In the genomic region with DNA sequence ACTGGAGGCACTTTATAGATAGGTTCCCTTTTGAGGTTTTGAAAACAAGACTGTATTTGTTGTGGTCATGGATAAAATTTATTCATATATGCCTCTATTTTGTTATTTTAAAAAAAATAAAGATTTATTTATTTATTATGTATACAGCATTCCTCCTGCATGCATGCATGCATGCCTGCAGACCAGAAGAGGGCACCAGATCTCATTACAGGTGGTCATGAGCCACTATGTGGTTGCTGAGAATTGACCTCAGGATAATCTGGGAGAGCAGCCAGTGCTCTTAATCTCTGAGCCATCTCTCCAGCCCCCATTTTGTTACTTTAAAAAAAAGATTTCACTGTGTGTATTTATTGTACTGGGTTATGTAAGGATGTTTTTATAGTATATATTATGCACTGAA, we compare ENCODE assay signal across 12 mouse cellular contexts. TPM values are rescaled to one million over a fixed set of nuclear protein-coding genes. Genes with fewer than 3 reads are reported as not detected.
DNase-seq lines count a peak whose midpoint lies in the region; ATAC-seq and TF ChIP-seq lines count a peak whose summit lies in the region.
"Had no signal": no experiment of that assay in that cellular context is flagged by ENCODE, and none has a peak within 500 bp of the region (broad histone marks: within the 10 kb centered on the region; RNA-seq: fewer than 3 reads in every experiment).

No protein-coding gene starts in this region.

- H3K9me3 ChIP-seq in heart, embryonic 11.5 days (replicated peaks; ENCODE audit: control insufficient read depth, low read length) = no peaks in the 10 kb centered on the region
- no peaks in the 10 kb centered on the region for H3K9me3 ChIP-seq in liver, postnatal 0 days (ENCODE audit: low read length)
- 0 out of 2 replicates have a peak, but pooled peaks cover 8% of the 10 kb centered on the region for H3K9me3 ChIP-seq in ES-Bruce4 (replicated peaks; ENCODE audit: control insufficient read depth, insufficient read depth, low read length, poor library complexity, severe bottlenecking)
- H3K9me3 ChIP-seq: hindbrain, embryonic 15.5 days; midbrain, embryonic 12.5 days had no signal

- no peak overlapping the region for H3K4me3 ChIP-seq in heart, adult 2 months
- H3K4me3 ChIP-seq in heart, embryonic 11.5 days (ENCODE audit: low read depth, low read length) = no peak overlapping the region
- no peak overlapping the region for H3K4me3 ChIP-seq in liver, postnatal 0 days (ENCODE audit: low read depth, low read length)
- H3K4me3 ChIP-seq in ES-Bruce4 (ENCODE audit: low read depth, low read length) = no peak overlapping the region
- H3K4me3 ChIP-seq: hindbrain, embryonic 15.5 days; limb, embryonic 12.5 days; midbrain, embryonic 12.5 days had no signal

- H3K79me2 ChIP-seq in heart, adult 2 months (replicated peaks; ENCODE audit: control insufficient read depth, insufficient read depth, low read length) = no peaks in the 10 kb centered on the region

- H3K4me1 ChIP-seq in heart, adult 2 months (ENCODE audit: control insufficient read depth, insufficient read depth, low read length) = no peaks in the 10 kb centered on the region
- no peaks in the 10 kb centered on the region for H3K4me1 ChIP-seq in heart, embryonic 11.5 days (ENCODE audit: control insufficient read depth, insufficient read depth, low read length)
- no peaks in the 10 kb centered on the region for H3K4me1 ChIP-seq in liver, postnatal 0 days (ENCODE audit: insufficient read depth)
- no peaks in the 10 kb centered on the region for H3K4me1 ChIP-seq in ES-Bruce4 (ENCODE audit: control insufficient read depth, insufficient read depth, low read length)
- H3K4me1 ChIP-seq: hindbrain, embryonic 15.5 days; limb, embryonic 12.5 days; midbrain, embryonic 12.5 days had no signal

- H3K27ac ChIP-seq in heart, adult 2 months = no peak overlapping the region
- H3K27ac ChIP-seq in heart, embryonic 11.5 days (ENCODE audit: low read depth, low read length) = no peak overlapping the region
- no peak overlapping the region for H3K27ac ChIP-seq in liver, postnatal 0 days (ENCODE audit: low read depth)
- H3K27ac ChIP-seq in ES-Bruce4 (ENCODE audit: insufficient read depth, low read length) = no peak overlapping the region
- H3K27ac ChIP-seq: hindbrain, embryonic 15.5 days; limb, embryonic 12.5 days; midbrain, embryonic 12.5 days had no signal

- peak; percentile 81 for TF ChIP-seq CTCF in heart, adult 2 months (IDR thresholded peaks at IDR 0.05)
- peak; percentile 58 for TF ChIP-seq CTCF in liver, postnatal 0 days (IDR thresholded peaks at IDR 0.05; ENCODE audit: low read depth)
- TF ChIP-seq CTCF in ES-Bruce4 (IDR thresholded peaks at IDR 0.05; ENCODE audit: low read depth, low read length) = peak; percentile 41
- TF ChIP-seq CTCF in brain, embryonic 14.5 days (IDR thresholded peaks at IDR 0.05; ENCODE audit: borderline replicate concordance, extremely low read depth, insufficient read depth, insufficient read length) = peak; percentile 51; the same call in 1 of the 2 replicates

- no peak for DNase-seq in heart, adult 2 months
- DNase-seq in liver, postnatal 0 days = no peak
- DNase-seq in liver = no peak
- peak; percentile 34 for DNase-seq in brain, embryonic 14.5 days (ENCODE audit: low read depth)
- DNase-seq in adrenal gland, adult 8-10 months = no peak
- DNase-seq: gastrocnemius, postnatal 25 days had no signal

- intact Hi-C loops in heart, adult 2 months (cut with DNase I) = loop anchor here (5.0 kb wide), 1 partner anchor 41 kb away; no protein-coding TSS in a partner anchor

- TF ChIP-seq POLR2A in heart, adult 2 months (IDR thresholded peaks at IDR 0.05; ENCODE audit: insufficient read depth, low read depth, low read length) = no peak
- TF ChIP-seq POLR2A in ES-Bruce4 (IDR thresholded peaks at IDR 0.05; ENCODE audit: insufficient read depth, low read length) = no peak
- no peak for TF ChIP-seq POLR2A in brain, embryonic 14.5 days (IDR thresholded peaks at IDR 0.05; ENCODE audit: borderline replicate concordance, extremely low read depth, insufficient read depth, insufficient read length, poor library complexity, severe bottlenecking)

- H3K9ac ChIP-seq in heart, adult 2 months (ENCODE audit: low read depth, low read length) = no peak overlapping the region
- H3K9ac ChIP-seq in heart, embryonic 11.5 days (ENCODE audit: low read depth, low read length) = no peak overlapping the region
- H3K9ac ChIP-seq in liver, postnatal 0 days (replicated peaks) = no peak overlapping the region
- H3K9ac ChIP-seq in ES-Bruce4 (ENCODE audit: low read depth, poor library complexity, severe bottlenecking) = no peak overlapping the region
- H3K9ac ChIP-seq: hindbrain, embryonic 15.5 days; limb, embryonic 12.5 days; midbrain, embryonic 12.5 days had no signal

- TF ChIP-seq EP300 in heart, adult 2 months (IDR thresholded peaks at IDR 0.05; ENCODE audit: insufficient read depth, low read depth, low read length) = 0 out of 2 replicates have a peak, but pooled peaks have one; percentile 13
- no peak for TF ChIP-seq EP300 in liver, postnatal 0 days (IDR thresholded peaks at IDR 0.05; ENCODE audit: low read depth)
- no peak for TF ChIP-seq EP300 in ES-Bruce4 (IDR thresholded peaks at IDR 0.05; ENCODE audit: insufficient read depth, low read depth, low read length)

- no peaks in the 10 kb centered on the region for H3K36me3 ChIP-seq in heart, adult 2 months (ENCODE audit: control insufficient read depth, insufficient read depth, low read length)
- H3K36me3 ChIP-seq in heart, embryonic 11.5 days (ENCODE audit: control insufficient read depth, insufficient read depth, low read length) = no peaks in the 10 kb centered on the region
- no peaks in the 10 kb centered on the region for H3K36me3 ChIP-seq in liver, postnatal 0 days (replicated peaks; ENCODE audit: insufficient read depth, low read length)
- H3K36me3 ChIP-seq in ES-Bruce4 (ENCODE audit: control insufficient read depth, insufficient read depth, low read length, poor library complexity, severe bottlenecking) = no peaks in the 10 kb centered on the region
- H3K36me3 ChIP-seq: hindbrain, embryonic 15.5 days; limb, embryonic 12.5 days; midbrain, embryonic 12.5 days had no signal

- H3K27me3 ChIP-seq in heart, adult 2 months (ENCODE audit: control insufficient read depth, insufficient read depth, low read length) = no peaks in the 10 kb centered on the region
- no peaks in the 10 kb centered on the region for H3K27me3 ChIP-seq in heart, embryonic 11.5 days (ENCODE audit: control insufficient read depth, insufficient read depth, low read length)
- H3K27me3 ChIP-seq in liver, postnatal 0 days (ENCODE audit: insufficient read depth, low read length) = no peaks in the 10 kb centered on the region
- no peaks in the 10 kb centered on the region for H3K27me3 ChIP-seq in ES-Bruce4 (ENCODE audit: control insufficient read depth, insufficient read depth, low read length, poor library complexity, severe bottlenecking)
- H3K27me3 ChIP-seq: hindbrain, embryonic 15.5 days; limb, embryonic 12.5 days had no signal

- ATAC-seq in heart, embryonic 11.5 days (replicated peaks; ENCODE audit: insufficient number of reproducible peaks, low FRiP score, low TSS enrichment) = no peak
- ATAC-seq in liver, postnatal 0 days = no peak

- H3K4me2 ChIP-seq in heart, embryonic 11.5 days = no peak overlapping the region
- no peak overlapping the region for H3K4me2 ChIP-seq in liver, postnatal 0 days (ENCODE audit: low read depth, low read length)
- H3K4me2 ChIP-seq: hindbrain, embryonic 15.5 days; limb, embryonic 12.5 days; midbrain, embryonic 12.5 days had no signal

RNA-seq across cellular contexts. Expression of gene Klhl31, which starts 25.5 kb away (rescaled TPM):
- total RNA-seq in heart, adult 2 months (2021) = 100 to 1,000 TPM; 116 to 122 TPM
- polyA plus RNA-seq in heart, adult 2 months (2012; rRNA removed) = 22.4 and 49.2 TPM in 2 replicates
- 50.5 and 64.4 TPM in 2 replicates for polyA plus RNA-seq in heart, embryonic 11.5 days (2014; fragmentation: Nextera tagmentation; extraction: Ambion mirVana)
- 0.06 and 0.67 TPM in 2 replicates for polyA plus RNA-seq in liver, postnatal 0 days (2015; fragmentation: Nextera tagmentation; extraction: Ambion mirVana)
- 0.11 and 0.15 TPM in 2 replicates for polyA plus RNA-seq in ES-Bruce4 (2011; ENCODE audit: insufficient read depth, insufficient read length, low read depth, missing spikeins)
- 0.06 and 0.12 TPM in 2 replicates for polyA plus RNA-seq in brain, embryonic 14.5 days (2012; rRNA removed)
- under 1 TPM in 2 of 4 experiments, not detected in 2; 0.03 to 0.09 TPM for total RNA-seq in adrenal gland, adult 8-10 months (2022)
- total RNA-seq: layer of hippocampus, adult 18-20 months had no signal

Comparison
In these comparisons a context has a peak if more than half of its experiments do, and no peak if none do; other contexts are left out.
1. RNA of gene Klhl31, which starts 25.5 kb away (polyA plus RNA-seq): 50.5 to 64.4 TPM in heart, embryonic 11.5 days and 22.4 to 49.2 TPM in heart, adult 2 months; 0.11 to 0.15 TPM in ES-Bruce4, 0.06 to 0.12 TPM in brain, embryonic 14.5 days and 0.06 to 0.67 TPM in liver, postnatal 0 days; every median in the first group is over 10 times any median in the second.
2. Peak in every context shown above with its lines, with median percentiles within 50 percentile points of each other: CTCF ChIP-seq.